Mouse (Mus musculus): Measurements from ENCODE around the gene Slc51b. TPM values are rescaled to one million over a fixed set of nuclear protein-coding genes. Genes with fewer than 3 reads are reported as not detected.

The Slc51b gene
- polyA plus RNA-seq, 1 experiment from 2014 or later = not detected

- Histone ChIP-seq H3K36me3 (no peaks in the 10 kb centered on the region), H3K4me1 (peaks cover 10% of the 10 kb centered on the region), H3K27me3 (peaks cover 27% of the 10 kb centered on the region), H3K4me3 (no peak overlapping the region), H3K27ac (no peak overlapping the region), H3K4me2 (no peak overlapping the region), H3K9ac (no peak overlapping the region), H3K9me3 (no peaks in the 10 kb centered on the region)
- 19% methylated on average over 8 of the region's 8 CpGs for WGBS
- ATAC-seq (ENCODE audit: insufficient number of reproducible peaks, low FRiP score, low TSS enrichment, low read depth) = no peak
Measured at GRCm38 (mm10) chr9:65386373-65387140, 36.2 kb downstream of the Slc51b start.

- Histone ChIP-seq H3K4me1 (no peaks in the 10 kb centered on the region), H3K4me2 (no peak overlapping the region), H3K9me3 (no peaks in the 10 kb centered on the region), H3K27me3 (peaks cover 4% of the 10 kb centered on the region; the same call in 1 of the 2 replicates), H3K27ac (no peak overlapping the region), H3K9ac (no peak overlapping the region), H3K36me3 (no peaks in the 10 kb centered on the region), H3K4me3 (no peak overlapping the region)
- WGBS = 25% methylated on average over 3 of the region's 3 CpGs
- no peak for ATAC-seq (ENCODE audit: insufficient number of reproducible peaks, low FRiP score, low TSS enrichment, low read depth)
Measured at GRCm38 (mm10) chr9:65384276-65384675, 38.5 kb downstream of the Slc51b start.

GRCm38 (mm10) chr9:65382751-65383097, 40.0 kb downstream of the Slc51b start:
- Histone ChIP-seq H3K4me2 (no peak overlapping the region), H3K4me3 (no peak overlapping the region), H3K27me3 (no peaks in the 10 kb centered on the region), H3K9ac (no peak overlapping the region), H3K27ac (no peak overlapping the region), H3K36me3 (peaks cover 5% of the 10 kb centered on the region; the same call in 1 of the 2 replicates), H3K9me3 (no peaks in the 10 kb centered on the region), H3K4me1 (no peaks in the 10 kb centered on the region)
- no peak for ATAC-seq (ENCODE audit: insufficient number of reproducible peaks, low FRiP score, low TSS enrichment, low read depth)
- 37% methylated on average over 3 of the region's 3 CpGs for WGBS

DNA sequence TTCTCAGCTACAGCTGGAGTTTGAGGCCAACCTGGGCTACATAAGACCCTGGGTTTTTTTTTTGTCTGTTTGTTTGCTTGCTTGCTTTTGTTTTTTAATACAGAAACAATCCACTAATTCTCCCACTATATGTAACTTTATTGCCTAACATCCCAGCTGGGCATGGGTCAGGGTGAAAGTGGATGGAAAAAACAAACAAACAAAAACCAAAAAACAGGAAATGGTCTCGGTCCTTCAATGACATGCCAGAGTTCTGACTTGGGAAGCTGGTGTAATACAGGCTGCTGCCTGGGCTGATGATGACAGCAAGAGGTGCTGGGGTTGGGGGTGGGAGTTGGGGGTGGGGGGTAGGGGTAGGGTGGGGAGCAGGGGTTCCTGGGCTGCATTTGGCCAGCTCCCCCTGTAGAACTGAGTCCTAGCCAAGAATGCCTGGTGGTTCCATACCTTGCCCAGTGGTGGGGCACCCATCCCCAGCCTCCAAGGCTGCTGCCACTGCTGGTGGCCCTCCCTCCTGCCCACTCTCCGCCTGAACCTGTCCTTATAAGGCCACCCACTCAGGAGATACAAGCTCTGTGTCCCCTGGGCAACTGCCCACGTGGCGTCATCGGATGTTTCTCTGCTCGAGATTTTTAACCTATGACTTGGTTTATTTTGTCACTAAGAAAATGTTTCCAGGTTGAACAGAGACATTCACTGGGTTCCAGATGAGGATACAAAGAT, 40.6 kb downstream of the Slc51b start:
- Histone ChIP-seq H3K4me1 (no peaks in the 10 kb centered on the region), H3K4me3 (no peak overlapping the region), H3K4me2 (no peak overlapping the region), H3K9ac (no peak overlapping the region), H3K27ac (no peak overlapping the region), H3K9me3 (no peaks in the 10 kb centered on the region), H3K36me3 (peaks cover 5% of the 10 kb centered on the region; the same call in 1 of the 2 replicates), H3K27me3 (no peaks in the 10 kb centered on the region)
- 78% methylated on average over 6 of the region's 6 CpGs for WGBS
- ATAC-seq (ENCODE audit: insufficient number of reproducible peaks, low FRiP score, low TSS enrichment, low read depth) = no peak

GRCm38 (mm10) chr9:65381017-65381590, 41.7 kb downstream of the Slc51b start:
- WGBS = 73% methylated on average over 4 of the region's 4 CpGs

GRCm38 (mm10) chr9:65375163-65375934, 47.4 kb downstream of the Slc51b start:
- Histone ChIP-seq H3K4me1 (no peaks in the 10 kb centered on the region), H3K4me2 (no peak overlapping the region), H3K9ac (no peak overlapping the region), H3K9me3 (no peaks in the 10 kb centered on the region), H3K27ac (no peak overlapping the region), H3K27me3 (no peaks in the 10 kb centered on the region), H3K36me3 (peaks cover 5% of the 10 kb centered on the region; the same call in 1 of the 2 replicates), H3K4me3 (no peak overlapping the region)
- 62% methylated on average over 9 of the region's 9 CpGs for WGBS
- no peak for ATAC-seq (ENCODE audit: insufficient number of reproducible peaks, low FRiP score, low TSS enrichment, low read depth)

More at GRCm38 (mm10) chr9:65381017-65381590, 41.7 kb downstream of the Slc51b start:
- Histone ChIP-seq H3K27me3 (no peaks in the 10 kb centered on the region), H3K9me3 (no peaks in the 10 kb centered on the region), H3K4me2 (no peak overlapping the region), H3K9ac (no peak overlapping the region), H3K4me3 (no peak overlapping the region), H3K36me3 (peaks cover 5% of the 10 kb centered on the region; the same call in 1 of the 2 replicates), H3K27ac (no peak overlapping the region), H3K4me1 (no peaks in the 10 kb centered on the region)
- no peak for ATAC-seq (ENCODE audit: insufficient number of reproducible peaks, low FRiP score, low TSS enrichment, low read depth)

DNA sequence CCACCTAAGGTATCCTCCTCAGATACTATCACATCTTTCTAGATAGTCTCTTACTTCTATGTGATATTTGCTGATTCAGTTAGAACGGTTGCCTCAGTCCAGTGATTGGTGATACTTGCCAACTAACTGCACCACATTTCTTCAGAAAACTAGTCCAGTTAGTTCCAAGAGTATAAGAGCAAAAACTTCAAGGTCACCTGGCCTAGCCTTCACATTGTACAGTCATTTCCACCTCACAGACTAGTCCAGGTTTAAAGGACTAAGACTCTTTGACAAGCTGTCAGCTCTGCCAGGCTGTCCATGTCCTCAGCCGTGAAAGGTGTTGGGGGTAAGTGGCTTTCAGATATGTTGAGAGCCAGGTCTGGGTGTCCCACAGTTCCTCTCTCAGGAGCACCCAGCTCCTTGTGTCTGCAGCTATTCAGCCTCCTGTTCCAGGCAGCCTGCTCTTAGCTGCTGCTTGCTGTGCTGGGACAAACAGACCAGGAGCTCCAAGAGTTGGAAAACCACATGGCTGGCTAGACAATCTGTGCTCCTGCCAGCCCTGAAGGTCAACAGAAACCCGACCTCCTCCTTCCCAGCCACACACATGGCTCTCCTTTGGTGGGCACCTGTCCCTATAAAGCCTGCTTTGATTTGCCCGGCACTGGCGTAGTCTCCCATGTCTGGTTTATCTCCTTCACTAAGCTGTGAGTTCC, 48.1 kb downstream of the Slc51b start:
- Histone ChIP-seq H3K4me2 (no peak overlapping the region), H3K4me3 (no peak overlapping the region), H3K9me3 (no peaks in the 10 kb centered on the region), H3K36me3 (peaks cover 5% of the 10 kb centered on the region; the same call in 1 of the 2 replicates), H3K9ac (no peak overlapping the region), H3K4me1 (no peaks in the 10 kb centered on the region), H3K27ac (no peak overlapping the region), H3K27me3 (no peaks in the 10 kb centered on the region)
- no peak for ATAC-seq (ENCODE audit: insufficient number of reproducible peaks, low FRiP score, low TSS enrichment, low read depth)
- WGBS = 63% methylated on average over 5 of the region's 5 CpGs

GRCm38 (mm10) chr9:65372449-65372848, 50.3 kb downstream of the Slc51b start:
- H3K27me3 ChIP-seq = no peaks in the 10 kb centered on the region
- no peak overlapping the region for H3K4me3 ChIP-seq
- H3K27ac ChIP-seq = no peak overlapping the region
- ATAC-seq (ENCODE audit: insufficient number of reproducible peaks, low FRiP score, low TSS enrichment, low read depth) = no peak
- no peaks in the 10 kb centered on the region for H3K4me1 ChIP-seq
- 0 out of 2 replicates have a peak, but pooled peaks cover 4% of the 10 kb centered on the region for H3K36me3 ChIP-seq
- H3K9ac ChIP-seq = no peak overlapping the region
- no peaks in the 10 kb centered on the region for H3K9me3 ChIP-seq
- no peak overlapping the region for H3K4me2 ChIP-seq
- 69% methylated on average over 4 of the region's 4 CpGs for WGBS

- no peak overlapping the region for H3K9ac ChIP-seq
- no peak for ATAC-seq (ENCODE audit: insufficient number of reproducible peaks, low FRiP score, low TSS enrichment, low read depth)
- 78% methylated on average over 24 of the region's 24 CpGs for WGBS
- no peak overlapping the region for H3K4me3 ChIP-seq
- no peak overlapping the region for H3K4me2 ChIP-seq
- H3K27me3 ChIP-seq = no peaks in the 10 kb centered on the region
- 0 out of 2 replicates have a peak, but pooled peaks cover 4% of the 10 kb centered on the region for H3K36me3 ChIP-seq
- H3K4me1 ChIP-seq = no peaks in the 10 kb centered on the region
- no peak overlapping the region for H3K27ac ChIP-seq
- H3K9me3 ChIP-seq = no peaks in the 10 kb centered on the region
Measured at GRCm38 (mm10) chr9:65371756-65372155, 51.0 kb downstream of the Slc51b start.

DNA sequence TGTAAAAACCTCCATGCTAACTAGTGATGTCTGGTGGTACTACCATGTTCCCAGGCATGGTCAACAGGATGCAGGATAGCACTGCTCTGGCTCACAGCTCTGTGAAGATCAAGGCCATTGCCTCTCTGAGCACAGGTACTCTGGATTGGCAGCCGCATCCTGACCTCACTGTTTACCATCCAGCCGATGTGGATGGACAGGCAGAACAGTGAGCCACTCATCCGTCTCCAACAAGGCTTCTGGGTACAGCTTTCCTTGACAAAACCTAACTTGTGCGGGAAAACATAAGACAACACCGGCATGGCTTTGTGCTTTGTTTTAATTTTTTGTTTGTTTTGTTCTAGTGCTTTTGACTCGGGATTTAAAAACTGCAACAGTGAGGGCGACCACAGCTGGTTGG, 57.0 kb downstream of the Slc51b start:
- 91% methylated on average over 7 of the region's 7 CpGs for WGBS
- H3K4me2 ChIP-seq = no peak overlapping the region
- no peak overlapping the region for H3K9ac ChIP-seq
- no peak overlapping the region for H3K27ac ChIP-seq
- no peak for ATAC-seq (ENCODE audit: insufficient number of reproducible peaks, low FRiP score, low TSS enrichment, low read depth)
- H3K4me3 ChIP-seq = no peak overlapping the region
- no peaks in the 10 kb centered on the region for H3K4me1 ChIP-seq
- peaks cover 32% of the 10 kb centered on the region for H3K36me3 ChIP-seq
- no peaks in the 10 kb centered on the region for H3K27me3 ChIP-seq
- no peaks in the 10 kb centered on the region for H3K9me3 ChIP-seq

GRCm38 (mm10) chr9:65363684-65364083, 59.1 kb downstream of the Slc51b start:
- no peak for ATAC-seq (ENCODE audit: insufficient number of reproducible peaks, low FRiP score, low TSS enrichment, low read depth)
- no peak overlapping the region for H3K9ac ChIP-seq
- H3K4me1 ChIP-seq = no peaks in the 10 kb centered on the region
- no peak overlapping the region for H3K27ac ChIP-seq
- H3K36me3 ChIP-seq = peaks cover 45% of the 10 kb centered on the region
- H3K9me3 ChIP-seq = no peaks in the 10 kb centered on the region
- no peaks in the 10 kb centered on the region for H3K27me3 ChIP-seq
- H3K4me3 ChIP-seq = no peak overlapping the region
- 39% methylated on average over 9 of the region's 9 CpGs for WGBS
- H3K4me2 ChIP-seq = no peak overlapping the region

Data from limb, embryonic 15.5 days (tissue).